Mouse (Mus musculus) CH12.LX (cell line): ENCODE measurements around the gene Gipr. TPM values are rescaled to one million over a fixed set of nuclear protein-coding genes. Genes with fewer than 3 reads are reported as not detected.

Experiments
- DNase-seq: peaks from one replicate; pipeline ENCODE4 v3.0.0-alpha.2; 2013; ENCODE audit errors: extremely low read depth
- H3K27ac ChIP-seq: 2 replicates; pipeline ENCODE4 v1.5.1; 2012; ENCODE audit warnings: low read depth, mild to moderate bottlenecking, control low read depth, moderate library complexity; ENCODE audit not compliant: insufficient read depth
- H3K27me3 ChIP-seq: replicated peaks from 2 replicates; pipeline ENCODE3; 2012; ENCODE audit warnings: inconsistent platforms
- H3K36me3 ChIP-seq, 2 experiments: replicated peaks in 1 of 2; 2 replicates each; pipeline versions ENCODE3 to v1.6.1; 2012; ENCODE audit warnings: inconsistent platforms in 1 of 2, low read length in 1 of 2, mild to moderate bottlenecking in 1 of 2, mixed read lengths in 1 of 2, moderate library complexity in 1 of 2; ENCODE audit not compliant: control insufficient read depth in 1 of 2, insufficient read depth in 1 of 2
- H3K4me1 ChIP-seq, 2 experiments: 2 replicates each; pipeline ENCODE4 v1.6.1; 2012; ENCODE audit warnings: inconsistent platforms in 1 of 2, moderate library complexity in 1 of 2; ENCODE audit not compliant: insufficient read depth in 2 of 2, control insufficient read depth in 1 of 2
- H3K4me2 ChIP-seq: 2 replicates; pipeline ENCODE4 v1.6.1; 2012; ENCODE audit warnings: low read depth, mild to moderate bottlenecking, control low read depth; ENCODE audit not compliant: poor library complexity, insufficient read depth, severe bottlenecking
- H3K4me3 ChIP-seq, 3 experiments: fragments of 150-350 bp in 1 of 3; sonication (generic) in 1 of 3; replicated peaks in 1 of 3; 2 replicates each; pipeline versions ENCODE3 to v1.5.1; 2011 to 2012; ENCODE audit warnings: low read depth in 2 of 3, low read length in 2 of 3, mild to moderate bottlenecking in 2 of 3, moderate library complexity in 2 of 3, control low read depth in 1 of 3, improper control_type of control experiment in 1 of 3, inconsistent platforms in 1 of 3, mixed read lengths in 1 of 3; ENCODE audit not compliant: poor library complexity in 1 of 3
- H3K79me2 ChIP-seq: replicated peaks from 2 replicates; pipeline ENCODE4 v1.6.1; 2012; ENCODE audit warnings: mild to moderate bottlenecking, moderate library complexity; ENCODE audit not compliant: control insufficient read depth, poor library complexity, insufficient read depth, severe bottlenecking; ENCODE audit errors: extremely low read depth
- H3K9ac ChIP-seq: 2 replicates; pipeline ENCODE4 v1.6.1; 2012; ENCODE audit warnings: low read depth, mild to moderate bottlenecking, control low read depth, moderate library complexity; ENCODE audit not compliant: insufficient read depth
- H3K9me3 ChIP-seq: replicated peaks from 2 replicates; pipeline ENCODE3; 2012; ENCODE audit warnings: low read length, inconsistent platforms, mixed read lengths
- CHD2 ChIP-seq: IDR thresholded peaks from 2 replicates; pipeline ENCODE4 v1.6.1; 2011; ENCODE audit warnings: low read length, improper control_type of control experiment
- CTCF ChIP-seq, 2 experiments: IDR thresholded peaks in 1 of 2; conservative IDR thresholded peaks in 1 of 2; 2 replicates each; pipeline ENCODE4 v1.5.1; 2011 to 2012; ENCODE audit warnings: low read depth in 2 of 2, low read length in 2 of 2, improper control_type of control experiment in 1 of 2, inconsistent platforms in 1 of 2, mild to moderate bottlenecking in 1 of 2, moderate library complexity in 1 of 2
- ELF1 ChIP-seq: IDR thresholded peaks from 2 replicates; pipeline ENCODE4 v1.6.1; 2014; ENCODE audit warnings: low read depth, mild to moderate bottlenecking, inconsistent platforms, low read length, improper control_type of control experiment
- ETS1 ChIP-seq: conservative IDR thresholded peaks from 2 replicates; pipeline ENCODE4 v1.6.1; 2012; ENCODE audit warnings: low read depth, mild to moderate bottlenecking, inconsistent platforms, low read length, improper control_type of control experiment, moderate library complexity
- HCFC1 ChIP-seq: IDR thresholded peaks from 2 replicates; pipeline ENCODE4 v1.6.1; 2012; ENCODE audit warnings: low read depth, mild to moderate bottlenecking, inconsistent platforms, low read length, improper control_type of control experiment
- JUN ChIP-seq: IDR thresholded peaks from 2 replicates; pipeline ENCODE4 v1.6.1; 2011; ENCODE audit warnings: low read depth, mild to moderate bottlenecking, low read length, improper control_type of control experiment, moderate library complexity; ENCODE audit not compliant: insufficient read depth
- JUND ChIP-seq: conservative IDR thresholded peaks from 2 replicates; pipeline ENCODE4 v1.6.1; 2011; ENCODE audit warnings: low read depth, low read length, improper control_type of control experiment
- MAFK ChIP-seq: IDR thresholded peaks from 2 replicates; pipeline ENCODE4 v1.6.1; 2011; ENCODE audit warnings: low read length, improper control_type of control experiment; ENCODE audit not compliant: insufficient replicate concordance
- MAZ ChIP-seq: IDR thresholded peaks from 2 replicates; pipeline ENCODE4 v1.6.1; 2012; ENCODE audit warnings: low read depth, mild to moderate bottlenecking, inconsistent platforms, low read length, improper control_type of control experiment, moderate library complexity
- MEF2A ChIP-seq: IDR thresholded peaks from 2 replicates; pipeline ENCODE4 v1.6.1; 2014; ENCODE audit warnings: low read depth, mild to moderate bottlenecking, inconsistent platforms, low read length, improper control_type of control experiment, borderline replicate concordance
- MYC ChIP-seq: IDR thresholded peaks from 2 replicates; pipeline ENCODE4 v1.6.1; 2011; ENCODE audit warnings: low read depth, mild to moderate bottlenecking, improper control_type of control experiment, low read length
- NRF1 ChIP-seq: IDR thresholded peaks from 2 replicates; pipeline ENCODE4 v1.6.1; 2014; ENCODE audit warnings: low read depth, mild to moderate bottlenecking, inconsistent platforms, low read length, improper control_type of control experiment, moderate library complexity
- PAX5 ChIP-seq: IDR thresholded peaks from 2 replicates; pipeline ENCODE4 v1.6.1; 2012; ENCODE audit warnings: low read length, inconsistent platforms, mixed read lengths
- POLR2AphosphoS2 ChIP-seq: IDR thresholded peaks from 2 replicates; pipeline ENCODE4 v1.6.1; 2011; ENCODE audit warnings: low read depth, low read length, improper control_type of control experiment
- RCOR1 ChIP-seq: conservative IDR thresholded peaks from 2 replicates; pipeline ENCODE4 v1.6.1; 2012; ENCODE audit warnings: low read depth, mild to moderate bottlenecking, inconsistent platforms, low read length, improper control_type of control experiment
- SIN3A ChIP-seq: IDR thresholded peaks from 2 replicates; pipeline ENCODE4 v1.6.1; 2012; ENCODE audit warnings: low read length, improper control_type of control experiment, inconsistent platforms
- TCF12 ChIP-seq: IDR thresholded peaks from 2 replicates; pipeline ENCODE4 v1.6.1; 2014; ENCODE audit warnings: low read depth, mild to moderate bottlenecking, inconsistent platforms, low read length, improper control_type of control experiment
- UBTF ChIP-seq: IDR thresholded peaks from 2 replicates; pipeline ENCODE4 v1.6.1; 2012; ENCODE audit warnings: low read depth, mild to moderate bottlenecking, inconsistent platforms, low read length, improper control_type of control experiment, moderate library complexity
- USF1 ChIP-seq: IDR thresholded peaks from 2 replicates; pipeline ENCODE4 v1.6.1; 2014; ENCODE audit warnings: low read depth, mild to moderate bottlenecking, inconsistent platforms, low read length, improper control_type of control experiment
- USF2 ChIP-seq: conservative IDR thresholded peaks from 2 replicates; pipeline ENCODE4 v1.6.1; 2011; ENCODE audit warnings: low read depth, low read length, improper control_type of control experiment
- ZC3H11A ChIP-seq: IDR thresholded peaks from 2 replicates; pipeline ENCODE4 v1.6.1; 2012; ENCODE audit warnings: low read depth, mild to moderate bottlenecking, inconsistent platforms, low read length, improper control_type of control experiment
- ZMIZ1 ChIP-seq: IDR thresholded peaks from 2 replicates; pipeline ENCODE4 v1.6.1; 2012; ENCODE audit warnings: low read depth, mild to moderate bottlenecking, inconsistent platforms, low read length, improper control_type of control experiment
- ZNF384 ChIP-seq: IDR thresholded peaks from 2 replicates; pipeline ENCODE4 v1.6.1; 2012; ENCODE audit warnings: low read depth, low read length, improper control_type of control experiment, inconsistent platforms
- dilution Hi-C: fragments of 300-500 bp; cut with MboI; formaldehyde crosslinking; loops from 2 replicates; pipeline ENCODE4 v1.14.3; 2020; ENCODE audit warnings: low sequenced_read_pairs; ENCODE audit not compliant: extremely low pct_unique_long_range_greater_than_20kb, extremely low pct_ligation_motif_present
- in situ Hi-C: fragments of 300-500 bp; cut with MboI; formaldehyde crosslinking; loops from 3 replicates; pipeline ENCODE4 v1.14.3; 2019; ENCODE audit warnings: low sequenced_read_pairs, low pct_ligation_motif_present, low pct_unique_long_range_greater_than_20kb, mixed read lengths
- polyA plus RNA-seq: library from polyadenylated mRNA; unstranded; fragments of >175 nt; gene quantifications from 2 replicates; pipeline ENCODE4 v1.2.1, GENCODE M21; 2012; ENCODE audit warnings: low read depth; ENCODE audit not compliant: insufficient read length
- total RNA-seq, 2 experiments: library from RNA; depleted of rRNA; stranded (reverse); fragments of 300-350 nt in 1 of 2; fragments of >200 nt in 1 of 2; gene quantifications; 2 replicates each; pipeline ENCODE4 v1.2.3; 2012 to 2014

Gene Gipr
- total and polyA plus RNA-seq, 3 experiments = 0.04 to 0.11 TPM; not detected in 1

DNA sequence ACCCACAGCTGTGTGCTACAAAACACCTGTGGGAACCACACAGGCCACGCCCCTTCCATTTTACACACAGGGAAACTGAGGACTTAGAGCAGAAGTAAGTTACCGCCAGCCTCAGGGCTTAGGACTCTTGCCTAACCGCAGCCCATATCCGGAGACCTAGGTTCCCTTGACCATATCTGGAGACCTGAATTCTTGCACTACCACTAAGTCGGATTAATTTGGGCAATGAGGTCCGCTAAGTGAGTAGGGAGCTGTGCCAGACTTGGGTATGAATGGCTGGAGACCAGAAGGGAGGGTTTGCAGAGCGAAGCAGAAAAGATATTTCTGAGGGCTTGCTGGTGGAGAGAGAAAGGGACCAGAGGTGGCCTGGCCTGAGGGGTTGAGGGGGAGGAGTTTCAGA, 48.4 kb upstream of the Gipr start:
- H3K9me3 ChIP-seq = peaks cover 8% of the 10 kb centered on the region
- H3K4me3 ChIP-seq = no peak overlapping the region
- no peak for TF ChIP-seq UBTF
- TF ChIP-seq USF2 = no peak
- no peak for TF ChIP-seq USF1
- TF ChIP-seq JUND = no peak
- no peak for TF ChIP-seq ZNF384
- no peak for TF ChIP-seq ZC3H11A
- no peak for TF ChIP-seq CHD2
- TF ChIP-seq PAX5 = no peak
- no peak for TF ChIP-seq ZMIZ1
- TF ChIP-seq TCF12 = no peak
- no peak for TF ChIP-seq RCOR1
- no peak for TF ChIP-seq MEF2A
- TF ChIP-seq ETS1 = no peak
- no peak for TF ChIP-seq POLR2AphosphoS2
- TF ChIP-seq SIN3A = no peak
- TF ChIP-seq NRF1 = no peak
- no peak for TF ChIP-seq MYC
- no peak for TF ChIP-seq JUN
- no peak for TF ChIP-seq MAZ
- TF ChIP-seq, all 38 proteins: peak for 0
- dilution Hi-C loops = no loop called here
- no peak overlapping the region for H3K4me2 ChIP-seq
- no peak overlapping the region for H3K27ac ChIP-seq
- no peaks in the 10 kb centered on the region for H3K27me3 ChIP-seq
- no peaks in the 10 kb centered on the region for H3K36me3 ChIP-seq
- in situ Hi-C loops = no loop called here
- H3K9ac ChIP-seq = no peak overlapping the region
- DNase-seq = no peak
- peaks cover 2 to 25% of the 10 kb centered on the region in 2 experiments; a peak in 2 of 4 replicates for H3K4me1 ChIP-seq
- no peaks in the 10 kb centered on the region for H3K79me2 ChIP-seq

DNA sequence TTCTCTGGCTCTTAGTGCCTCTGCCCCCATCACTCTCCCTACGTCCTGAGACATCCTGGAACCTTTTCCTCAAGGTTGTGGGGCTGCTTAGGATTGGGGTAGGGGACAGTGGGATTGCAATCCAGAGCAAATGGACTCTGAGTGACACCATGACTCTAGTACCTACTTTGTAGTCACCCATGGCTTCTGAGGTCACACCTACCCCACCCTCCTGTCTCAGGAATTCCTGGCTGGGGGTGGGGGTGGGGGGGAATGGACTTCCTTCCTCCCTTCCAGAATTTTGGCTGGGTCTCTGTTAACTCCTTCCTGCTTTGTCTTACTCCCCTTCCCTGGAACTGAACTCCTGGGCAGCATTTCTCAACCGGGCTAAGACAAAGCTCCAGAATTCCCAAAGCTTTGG, 47.5 kb upstream of the Gipr start:
- TF ChIP-seq NRF1 (no peak), CHD2 (no peak), ELF1 (no peak), CTCF (conservative IDR thresholded peaks at IDR 0.05 in 1 of 2, IDR thresholded peaks at IDR 0.05 in 1 of 2; ENCODE audit: low read depth in 2 of 2, low read length in 2 of 2) (no peak), MAFK (no peak), ZNF384 (no peak), HCFC1 (no peak), RCOR1 (no peak)
- Histone ChIP-seq H3K27me3 (no peaks in the 10 kb centered on the region), H3K4me1 (peaks cover 1 to 18% of the 10 kb centered on the region in 2 experiments; a peak in 2 of 4 replicates), H3K4me3 (no peak overlapping the region), H3K9ac (no peak overlapping the region), H3K9me3 (peaks cover 8% of the 10 kb centered on the region), H3K36me3 (peaks cover 0 to 2% of the 10 kb centered on the region in 2 experiments), H3K27ac (no peak overlapping the region), H3K4me2 (no peak overlapping the region), H3K79me2 (no peaks in the 10 kb centered on the region)
- dilution Hi-C loops = no loop called here
- in situ Hi-C loops = no loop called here
- DNase-seq = no peak
